Mouse (Mus musculus) liver, embryonic 16.5 days (tissue): ENCODE results near the gene Hpcal4. TPM values are rescaled to one million over a fixed set of nuclear protein-coding genes. Genes with fewer than 3 reads are reported as not detected.
A peak's percentile ranks its signal among the peaks of the same experiment; 100 is the strongest.
"Not testable (repeated sequence)": the region's sequence is repeated elsewhere in the genome, so short reads cannot be mapped to it uniquely, and the experiment has no call there.

Experiments used
- ATAC-seq: fragments of 200-750 bp; cut with Nextera tagmentation; 2 replicates; pipeline ENCODE4 v1.8.0; 2017; ENCODE audit warnings: low read depth, mild to moderate bottlenecking, moderate number of reproducible peaks, moderate library complexity
- H3K27ac ChIP-seq: fragments of 300-500 bp; sonication (generic); 2 replicates; pipeline ENCODE4 v1.5.1; 2014; ENCODE audit warnings: mild to moderate bottlenecking, low read length
- H3K27me3 ChIP-seq: fragments of 300-500 bp; sonication (generic); 2 replicates; pipeline ENCODE4 v1.6.1; 2014; ENCODE audit warnings: low read depth, low read length, mixed read lengths; ENCODE audit not compliant: control insufficient read depth, insufficient read depth
- H3K36me3 ChIP-seq: fragments of 300-500 bp; sonication (generic); 2 replicates; pipeline ENCODE4 v1.6.1; 2014; ENCODE audit warnings: mild to moderate bottlenecking; ENCODE audit not compliant: control insufficient read depth, insufficient read depth
- H3K4me1 ChIP-seq: fragments of 300-500 bp; sonication (generic); 2 replicates; pipeline ENCODE4 v1.6.1; 2014; ENCODE audit warnings: low read depth, low read length, mixed read lengths; ENCODE audit not compliant: control insufficient read depth
- H3K4me2 ChIP-seq: fragments of 300-500 bp; sonication (generic); 2 replicates; pipeline ENCODE4 v1.6.1; 2014; ENCODE audit warnings: low read depth, low read length, mixed read lengths
- H3K4me3 ChIP-seq: fragments of 300-500 bp; sonication (generic); 2 replicates; pipeline ENCODE4 v1.5.1; 2014; ENCODE audit warnings: low read depth, mild to moderate bottlenecking, low read length
- H3K9ac ChIP-seq: fragments of 300-500 bp; sonication (generic); 2 replicates; pipeline ENCODE4 v1.6.1; 2014; ENCODE audit warnings: low read depth, low read length
- H3K9me3 ChIP-seq: fragments of 300-500 bp; sonication (generic); replicated peaks from 2 replicates; pipeline ENCODE4 v1.6.1; 2016; ENCODE audit warnings: low read length; ENCODE audit not compliant: control insufficient read depth
- WGBS: fragments of 180-500 bp; shearing (Covaris S2); extraction: QIAGEN DNeasy Blood & Tissue Kit; methylation state at CpG from one replicate; pipeline ENCODE4 v1.1.7; 2014; ENCODE audit not compliant: insufficient replicate concordance; 5-methylcytosine and 5-hydroxymethylcytosine counted together
- polyA plus RNA-seq: library from polyadenylated mRNA; unstranded; fragments of >200 nt; fragmentation: Nextera tagmentation; extraction: Ambion mirVana; gene quantifications from 2 replicates; pipeline ENCODE4 v1.2.1, GENCODE M21; 2015

The Hpcal4 gene
- polyA plus RNA-seq, 1 experiment from 2014 or later: not detected

DNA sequence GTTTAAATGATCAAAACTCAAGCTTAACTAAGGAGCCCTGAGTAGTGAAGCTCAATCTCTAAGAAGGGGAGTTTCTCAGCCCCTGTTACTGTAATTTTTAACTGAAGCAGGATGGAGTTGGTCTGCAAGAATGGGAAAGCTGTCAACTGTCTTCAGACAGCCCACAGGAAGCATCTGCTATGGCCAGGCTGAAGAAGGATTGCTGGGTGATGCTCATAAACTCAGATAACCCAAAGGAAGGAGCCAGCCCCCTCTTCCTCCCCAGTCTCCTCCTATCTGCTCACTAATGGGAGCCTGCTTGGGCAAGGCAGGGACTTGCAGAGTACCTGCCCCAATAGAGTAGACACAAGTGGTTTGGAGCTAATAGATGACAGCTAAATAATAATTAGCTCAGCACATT lies 27.2 kb upstream of the Hpcal4 start:
- Histone ChIP-seq H3K27ac (no peak overlapping the region), H3K36me3 (no peaks in the 10 kb centered on the region), H3K27me3 (no peaks in the 10 kb centered on the region), H3K4me3 (no peak overlapping the region), H3K4me1 (no peaks in the 10 kb centered on the region), H3K4me2 (no peak overlapping the region), H3K9me3 (no peaks in the 10 kb centered on the region), H3K9ac (no peak overlapping the region)
- no peak for ATAC-seq

GRCm38 (mm10) chr4:123160571-123160970 lies 22.5 kb upstream of the Hpcal4 start:
- WGBS: 31% methylated on average over 6 of the region's 6 CpGs
- ATAC-seq: no peak

GRCm38 (mm10) chr4:123161251-123161650 lies 21.8 kb upstream of the Hpcal4 start:
- not testable (repeated sequence) for H3K4me1 ChIP-seq, H3K36me3 ChIP-seq, H3K27me3 ChIP-seq, H3K9me3 ChIP-seq, H3K27ac ChIP-seq, ATAC-seq, H3K4me2 ChIP-seq, H3K9ac ChIP-seq, H3K4me3 ChIP-seq
- 63% methylated on average over 3 of the region's 3 CpGs for whole genome bisulfite sequencing

More at GRCm38 (mm10) chr4:123160571-123160970, 22.5 kb upstream of the Hpcal4 start:
- Histone ChIP-seq H3K4me2 (no peak overlapping the region), H3K9ac (no peak overlapping the region), H3K9me3 (no peaks in the 10 kb centered on the region), H3K36me3 (no peaks in the 10 kb centered on the region), H3K27me3 (no peaks in the 10 kb centered on the region), H3K4me1 (no peaks in the 10 kb centered on the region), H3K27ac (no peak overlapping the region), H3K4me3 (no peak overlapping the region)

DNA sequence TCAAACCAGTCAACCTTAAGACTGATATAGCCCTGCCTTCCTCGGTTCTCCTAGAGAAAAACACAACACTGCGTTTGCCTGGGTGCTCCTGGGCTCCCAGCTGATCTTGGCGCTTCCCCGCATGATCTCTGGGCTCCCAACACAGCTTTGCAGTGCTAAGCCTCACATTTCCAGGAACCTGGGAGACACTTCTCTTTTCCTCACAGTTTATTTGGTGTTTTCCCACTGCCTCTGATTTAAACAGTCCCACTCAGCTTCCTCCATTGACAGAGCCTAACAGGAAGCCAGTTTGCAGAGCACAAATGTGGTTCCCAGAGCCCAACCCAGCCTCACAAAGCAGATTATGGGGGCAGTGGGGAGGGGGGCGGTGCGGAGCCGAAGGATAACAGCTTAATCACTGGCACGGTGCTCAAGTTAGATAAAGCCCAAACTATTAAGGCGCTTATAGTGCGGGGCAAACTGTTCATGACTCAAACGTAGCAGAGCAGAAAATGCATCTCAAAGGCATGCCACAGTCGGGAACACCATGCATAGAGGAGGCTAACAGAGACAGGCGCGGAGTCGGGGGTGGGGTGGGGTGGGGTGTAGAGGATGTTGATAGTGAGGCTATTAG lies 20.6 kb upstream of the Hpcal4 start:
- H3K4me1 ChIP-seq: no peaks in the 10 kb centered on the region
- H3K27me3 ChIP-seq: no peaks in the 10 kb centered on the region
- no peak overlapping the region for H3K4me2 ChIP-seq
- H3K36me3 ChIP-seq: no peaks in the 10 kb centered on the region
- ATAC-seq: no peak; the same call in 1 of the 2 replicates
- H3K4me3 ChIP-seq: no peak overlapping the region
- H3K9ac ChIP-seq: no peak overlapping the region
- WGBS: 5% methylated on average over 15 of the region's 15 CpGs
- no peak overlapping the region for H3K27ac ChIP-seq
- no peaks in the 10 kb centered on the region for H3K9me3 ChIP-seq

- 72% methylated on average over 15 of the region's 15 CpGs for WGBS
- Histone ChIP-seq H3K9me3 (no peaks in the 10 kb centered on the region), H3K4me1 (no peaks in the 10 kb centered on the region)
Measured at GRCm38 (mm10) chr4:123164157-123164556, 18.9 kb upstream of the Hpcal4 start.

GRCm38 (mm10) chr4:123171811-123172210 lies 11.2 kb upstream of the Hpcal4 start:
- peaks cover 2% of the 10 kb centered on the region for H3K27me3 ChIP-seq
- H3K9ac ChIP-seq: no peak overlapping the region
- no peak overlapping the region for H3K27ac ChIP-seq
- H3K9me3 ChIP-seq: no peaks in the 10 kb centered on the region
- ATAC-seq: no peak
- H3K4me1 ChIP-seq: no peaks in the 10 kb centered on the region
- no peaks in the 10 kb centered on the region for H3K36me3 ChIP-seq
- H3K4me2 ChIP-seq: no peak overlapping the region
- no peak overlapping the region for H3K4me3 ChIP-seq

More at GRCm38 (mm10) chr4:123164157-123164556, 18.9 kb upstream of the Hpcal4 start:
- ATAC-seq: no peak
- no peak overlapping the region for H3K27ac ChIP-seq
- no peak overlapping the region for H3K4me3 ChIP-seq
- H3K4me2 ChIP-seq: no peak overlapping the region
- H3K36me3 ChIP-seq: no peaks in the 10 kb centered on the region
- no peaks in the 10 kb centered on the region for H3K27me3 ChIP-seq
- no peak overlapping the region for H3K9ac ChIP-seq

DNA sequence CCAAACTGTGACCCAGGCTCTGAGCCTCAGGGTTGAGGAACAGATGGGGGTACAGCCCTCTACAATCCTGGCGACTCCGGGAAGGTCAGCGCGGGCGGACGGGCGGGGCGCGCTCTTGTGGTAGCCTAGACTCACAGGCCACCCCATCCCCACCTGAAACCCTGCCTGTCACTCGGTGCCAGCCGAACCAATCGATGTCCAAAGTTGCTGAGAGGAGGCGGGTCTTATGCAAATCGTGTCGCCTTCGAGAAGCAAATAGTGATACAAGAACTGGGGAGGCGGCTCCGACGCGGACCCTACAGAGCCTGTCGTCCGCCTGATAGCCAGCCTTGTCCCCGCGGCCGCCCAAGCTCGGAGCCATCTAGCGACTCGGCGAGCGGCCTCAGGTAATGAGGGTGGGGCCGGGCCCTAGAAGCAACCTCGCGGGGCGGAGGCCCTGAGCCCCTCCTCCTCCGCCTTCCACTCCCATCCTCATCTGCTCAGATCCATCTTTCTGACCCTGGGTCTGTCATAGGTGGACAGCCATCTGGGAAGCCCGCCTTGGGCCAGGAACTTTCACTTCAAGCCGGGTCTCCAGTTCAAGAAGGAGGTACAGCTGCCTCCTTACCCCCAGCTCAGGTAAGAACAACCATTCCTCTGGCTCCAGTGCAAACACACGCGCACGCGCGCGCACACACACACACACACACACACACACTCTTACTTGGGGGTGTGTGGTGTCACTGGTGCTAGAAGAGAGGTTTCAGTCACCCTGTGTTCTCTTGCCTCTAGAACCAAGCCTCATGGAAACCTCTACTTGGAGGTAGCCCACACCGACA lies 421 bp downstream of the Hpcal4 start:
- Histone ChIP-seq H3K36me3 (no peaks in the 10 kb centered on the region), H3K27me3 (peaks cover 55% of the 10 kb centered on the region), H3K4me2 (peak overlapping the region; percentile 50), H3K27ac (no peak overlapping the region), H3K9ac (no peak overlapping the region), H3K9me3 (no peaks in the 10 kb centered on the region), H3K4me3 (peak overlapping the region; percentile 32), H3K4me1 (no peaks in the 10 kb centered on the region)
- ATAC-seq: peak; percentile 83
- WGBS: 8% methylated on average over 43 of the region's 44 CpGs

- Histone ChIP-seq H3K9me3 (no peaks in the 10 kb centered on the region), H3K36me3 (no peaks in the 10 kb centered on the region), H3K4me2 (no peak overlapping the region), H3K27me3 (peaks cover 55% of the 10 kb centered on the region), H3K4me3 (no peak overlapping the region), H3K9ac (no peak overlapping the region), H3K4me1 (no peaks in the 10 kb centered on the region), H3K27ac (no peak overlapping the region)
- WGBS: 28% methylated on average over 3 of the region's 3 CpGs
- ATAC-seq: no peak
Measured at GRCm38 (mm10) chr4:123184816-123185215, 1.8 kb downstream of the Hpcal4 start.

DNA sequence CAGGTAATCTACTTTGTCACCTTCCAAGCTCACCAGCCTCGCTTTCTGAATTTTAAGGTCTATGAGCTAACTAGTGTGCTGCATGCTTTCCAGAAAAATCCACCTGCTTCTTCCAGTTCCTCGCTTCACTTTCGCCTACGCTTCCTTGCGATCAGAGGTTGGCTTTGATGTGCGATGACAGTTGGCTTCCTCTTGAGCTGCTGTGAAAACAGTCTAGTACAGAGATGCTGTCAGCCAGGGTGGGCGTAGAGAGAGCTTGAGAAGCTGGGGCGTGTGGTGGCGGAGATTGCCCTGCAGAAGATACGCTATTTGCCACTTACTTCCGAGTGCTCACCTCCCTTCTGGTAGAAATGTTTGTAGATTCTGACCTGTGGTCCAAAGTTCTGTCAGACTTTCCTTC lies 9.3 kb downstream of the Hpcal4 start:
- Histone ChIP-seq H3K4me2 (no peak overlapping the region), H3K36me3 (no peaks in the 10 kb centered on the region), H3K27me3 (peaks cover 3% of the 10 kb centered on the region; the same call in 1 of the 2 replicates), H3K4me3 (no peak overlapping the region), H3K27ac (no peak overlapping the region), H3K4me1 (no peaks in the 10 kb centered on the region), H3K9me3 (no peaks in the 10 kb centered on the region), H3K9ac (no peak overlapping the region)
- WGBS: 73% methylated on average over 11 of the region's 11 CpGs
- ATAC-seq: no peak
